Mouse (Mus musculus) forebrain, embryonic 12.5 days (tissue): ENCODE measurements around the gene Kcnh2. TPM values are rescaled to one million over a fixed set of nuclear protein-coding genes. Genes with fewer than 3 reads are reported as not detected.
"Not testable (repeated sequence)": the region's sequence is repeated elsewhere in the genome, so short reads cannot be mapped to it uniquely, and the experiment has no call there.

ENCODE experiments used
- ATAC-seq: fragments of 200-750 bp; cut with Nextera tagmentation; 2 replicates; pipeline ENCODE4 v1.8.0; 2017; ENCODE audit warnings: moderate TSS enrichment; ENCODE audit not compliant: low FRiP score
- H3K27ac ChIP-seq: fragments of 300-500 bp; sonication (generic); 2 replicates; pipeline ENCODE4 v1.5.1; 2016; ENCODE audit warnings: mild to moderate bottlenecking
- H3K27me3 ChIP-seq: fragments of 300-500 bp; sonication (generic); 2 replicates; pipeline ENCODE4 v1.6.1; 2016; ENCODE audit warnings: mild to moderate bottlenecking
- H3K36me3 ChIP-seq: fragments of 300-500 bp; sonication (generic); replicated peaks from 2 replicates; pipeline ENCODE4 v1.6.1; 2016; ENCODE audit warnings: mild to moderate bottlenecking
- H3K4me1 ChIP-seq: fragments of 300-500 bp; sonication (generic); 2 replicates; pipeline ENCODE4 v1.6.1; 2016
- H3K4me2 ChIP-seq: fragments of 300-500 bp; sonication (generic); 2 replicates; pipeline ENCODE4 v1.6.1; 2016; ENCODE audit warnings: mild to moderate bottlenecking, moderate library complexity
- H3K4me3 ChIP-seq: fragments of 300-500 bp; sonication (generic); replicated peaks from 2 replicates; pipeline ENCODE4 v1.5.1; 2016; ENCODE audit warnings: mild to moderate bottlenecking
- H3K9ac ChIP-seq: fragments of 300-500 bp; sonication (generic); 2 replicates; pipeline ENCODE4 v1.6.1; 2016; ENCODE audit warnings: mild to moderate bottlenecking
- H3K9me3 ChIP-seq: fragments of 300-500 bp; sonication (generic); 2 replicates; pipeline ENCODE4 v1.6.1; 2016
- WGBS: fragments of 180-500 bp; shearing (Covaris S2); methylation state at CpG from one replicate; pipeline ENCODE4 v1.1.7; 2016; 5-methylcytosine and 5-hydroxymethylcytosine counted together
- polyA plus RNA-seq: library from polyadenylated mRNA; unstranded; fragments of >200 nt; fragmentation: Nextera tagmentation; extraction: Ambion mirVana; gene quantifications from 2 replicates; pipeline ENCODE4 v1.2.1, GENCODE M21; 2016

Gene Kcnh2
- 9.8 and 10.1 TPM in 2 replicates for polyA plus RNA-seq

GRCm38 (mm10) chr5:24351278-24351677 is at the start of gene Kcnh2:
Gene Kcnh2, minus strand, starts transcription at chr5:24351604.
- Histone ChIP-seq H3K4me2 (peak within 1 kb of the TSS; percentile 98), H3K27me3 (peaks cover 58% of the 10 kb centered on the region), H3K9ac (peak within 1 kb of the TSS; percentile 89), H3K36me3 (no peaks in the 10 kb centered on the region), H3K9me3 (no peaks in the 10 kb centered on the region), H3K4me3 (peak within 1 kb of the TSS; percentile 77), H3K4me1 (peaks cover 63% of the 10 kb centered on the region), H3K27ac (peak within 1 kb of the TSS; percentile 96)
- ATAC-seq = peak; percentile 45
- WGBS = under 1% methylated on average over 27 of the region's 53 CpGs

- Histone ChIP-seq H3K27ac (no peak overlapping the region), H3K4me2 (no peak overlapping the region), H3K36me3 (peaks cover 40% of the 10 kb centered on the region), H3K9ac (no peak overlapping the region), H3K4me3 (no peak overlapping the region), H3K4me1 (no peaks in the 10 kb centered on the region), H3K27me3 (no peaks in the 10 kb centered on the region), H3K9me3 (no peaks in the 10 kb centered on the region)
- 92% methylated on average over 11 of the region's 11 CpGs for WGBS
- no peak for ATAC-seq
Observed at GRCm38 (mm10) chr5:24400362-24400761, 49.0 kb upstream of the Kcnh2 start.

- H3K27ac ChIP-seq = no peak overlapping the region
- H3K4me1 ChIP-seq = peaks cover 5% of the 10 kb centered on the region; the same call in 1 of the 2 replicates
- ATAC-seq = no peak
- no peaks in the 10 kb centered on the region for H3K9me3 ChIP-seq
- 89% methylated on average over 10 of the region's 10 CpGs for WGBS
- H3K4me3 ChIP-seq = no peak overlapping the region
- H3K4me2 ChIP-seq = no peak overlapping the region
- H3K9ac ChIP-seq = no peak overlapping the region
- H3K27me3 ChIP-seq = no peaks in the 10 kb centered on the region
- H3K36me3 ChIP-seq = peaks cover 37% of the 10 kb centered on the region
Observed at GRCm38 (mm10) chr5:24399686-24400085, 48.3 kb upstream of the Kcnh2 start.

- H3K4me1 ChIP-seq = peaks cover 12% of the 10 kb centered on the region
- not testable (repeated sequence) for ATAC-seq, H3K27ac ChIP-seq, H3K27me3 ChIP-seq, H3K9ac ChIP-seq, H3K4me2 ChIP-seq, H3K9me3 ChIP-seq, H3K4me3 ChIP-seq
- 96% methylated on average over 6 of the region's 6 CpGs for WGBS
- H3K36me3 ChIP-seq = peaks cover 14% of the 10 kb centered on the region
Observed at GRCm38 (mm10) chr5:24396254-24396653, 44.9 kb upstream of the Kcnh2 start.

- peak overlapping the region; percentile 77 for H3K27ac ChIP-seq
- H3K4me1 ChIP-seq = peaks cover 12% of the 10 kb centered on the region
- 2% methylated on average over 36 of the region's 36 CpGs for WGBS
- H3K4me3 ChIP-seq = peak overlapping the region; percentile 58
- ATAC-seq = peak; percentile 97
- peak overlapping the region; percentile 55 for H3K9ac ChIP-seq
- no peaks in the 10 kb centered on the region for H3K36me3 ChIP-seq
- peaks cover 21% of the 10 kb centered on the region for H3K27me3 ChIP-seq
- H3K4me2 ChIP-seq = peak overlapping the region; percentile 58
- H3K9me3 ChIP-seq = no peaks in the 10 kb centered on the region
Observed at GRCm38 (mm10) chr5:24394165-24394894, 42.9 kb upstream of the Kcnh2 start.

GRCm38 (mm10) chr5:24393392-24393997 is 42.1 kb upstream of the Kcnh2 start, which contains the start of gene Abcb8:
Gene Abcb8, plus strand, starts transcription at chr5:24393663.
- no peaks in the 10 kb centered on the region for H3K36me3 ChIP-seq
- WGBS = 19% methylated on average over 7 of the region's 7 CpGs
- H3K4me1 ChIP-seq = peaks cover 12% of the 10 kb centered on the region
- H3K4me2 ChIP-seq = peak within 1 kb of the TSS; percentile 58
- peak within 1 kb of the TSS; percentile 77 for H3K27ac ChIP-seq
- no peaks in the 10 kb centered on the region for H3K9me3 ChIP-seq
- no peak for ATAC-seq
- H3K27me3 ChIP-seq = peaks cover 28% of the 10 kb centered on the region
- H3K4me3 ChIP-seq = peak within 1 kb of the TSS; percentile 58
- H3K9ac ChIP-seq = peak within 1 kb of the TSS; percentile 55

- H3K9ac ChIP-seq = no peak overlapping the region
- WGBS = 80% methylated on average over 7 of the region's 7 CpGs
- peaks cover 19% of the 10 kb centered on the region for H3K4me1 ChIP-seq
- peaks cover 36% of the 10 kb centered on the region for H3K27me3 ChIP-seq
- H3K27ac ChIP-seq = no peak overlapping the region
- H3K4me3 ChIP-seq = no peak overlapping the region
- H3K36me3 ChIP-seq = no peaks in the 10 kb centered on the region
- no peak for ATAC-seq
- H3K4me2 ChIP-seq = no peak overlapping the region
- H3K9me3 ChIP-seq = no peaks in the 10 kb centered on the region
Observed at GRCm38 (mm10) chr5:24392724-24393123, 41.3 kb upstream of the Kcnh2 start.

GRCm38 (mm10) chr5:24391864-24392263 is 40.5 kb upstream of the Kcnh2 start, which contains the start of gene Atg9b:
Gene Atg9b, minus strand, starts transcription at chr5:24392143.
- WGBS = 86% methylated on average over 7 of the region's 7 CpGs
- Histone ChIP-seq H3K4me1 (peaks cover 28% of the 10 kb centered on the region), H3K9me3 (no peaks in the 10 kb centered on the region), H3K9ac (no peak within 1 kb of the TSS), H3K4me3 (no peak within 1 kb of the TSS), H3K27me3 (peaks cover 44% of the 10 kb centered on the region), H3K36me3 (no peaks in the 10 kb centered on the region), H3K27ac (no peak within 1 kb of the TSS), H3K4me2 (no peak within 1 kb of the TSS)
- ATAC-seq = no peak

- Histone ChIP-seq H3K27ac (no peak overlapping the region), H3K4me1 (peaks cover 26% of the 10 kb centered on the region), H3K27me3 (peaks cover 67% of the 10 kb centered on the region), H3K9me3 (no peaks in the 10 kb centered on the region), H3K4me2 (no peak overlapping the region), H3K9ac (no peak overlapping the region), H3K36me3 (no peaks in the 10 kb centered on the region), H3K4me3 (no peak overlapping the region)
- ATAC-seq = no peak
- WGBS = 83% methylated on average over 4 of the region's 4 CpGs
Observed at GRCm38 (mm10) chr5:24389658-24390020, 38.2 kb upstream of the Kcnh2 start.

GRCm38 (mm10) chr5:24389011-24389657 is 37.7 kb upstream of the Kcnh2 start:
- WGBS = 59% methylated on average over 7 of the region's 7 CpGs
- no peak for ATAC-seq
- Histone ChIP-seq H3K27ac (no peak overlapping the region), H3K4me3 (no peak overlapping the region), H3K4me1 (peaks cover 25% of the 10 kb centered on the region), H3K4me2 (no peak overlapping the region), H3K36me3 (no peaks in the 10 kb centered on the region), H3K27me3 (peaks cover 70% of the 10 kb centered on the region), H3K9me3 (no peaks in the 10 kb centered on the region), H3K9ac (no peak overlapping the region)

- ATAC-seq = no peak
- Histone ChIP-seq H3K36me3 (no peaks in the 10 kb centered on the region), H3K4me1 (peaks cover 25% of the 10 kb centered on the region), H3K4me2 (peak overlapping the region; percentile 94), H3K9ac (peak overlapping the region; percentile 54), H3K4me3 (peak overlapping the region; percentile 46), H3K27ac (no peak overlapping the region), H3K9me3 (no peaks in the 10 kb centered on the region), H3K27me3 (peaks cover 70% of the 10 kb centered on the region)
- 21% methylated on average over 26 of the region's 26 CpGs for WGBS
Observed at GRCm38 (mm10) chr5:24388246-24388915, 37.0 kb upstream of the Kcnh2 start.
